Mouse (Mus musculus): ENCODE measurements around the gene Cfap46.

GRCm38 (mm10) chr7:139576064-139576686 is 107.4 kb downstream of the Cfap46 start:
- TF ChIP-seq CTCF (IDR thresholded peaks at IDR 0.05; ENCODE audit: low read depth, low read length) (no peak), POLR2A (IDR thresholded peaks at IDR 0.05; ENCODE audit: insufficient read depth, low read length) (no peak)
